Mouse (Mus musculus): ENCODE results near the gene Slc43a2.

Gene Slc43a2

DNA sequence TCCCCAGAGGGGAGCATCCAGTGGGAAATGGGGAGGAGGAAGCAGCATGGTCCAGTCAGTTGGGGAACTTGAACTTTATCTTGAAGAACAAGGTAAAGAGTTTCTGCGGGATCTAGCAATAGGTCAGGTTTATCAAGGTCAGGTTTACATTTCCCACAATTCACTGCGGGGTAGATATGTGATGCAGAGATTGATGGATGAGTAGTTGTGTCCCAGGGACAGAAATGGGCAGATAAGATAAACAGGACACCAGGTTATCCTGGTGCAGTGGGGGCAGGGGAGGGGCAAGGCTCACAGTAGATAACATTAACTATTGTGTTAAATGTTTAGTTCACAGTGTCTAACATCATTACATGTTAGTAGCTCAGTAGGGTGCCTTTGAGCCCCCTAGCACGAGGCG, 1.7 kb upstream of the Slc43a2 start:
- no peak for DNase-seq (ENCODE audit: low spot score in 2 of 2)

DNA sequence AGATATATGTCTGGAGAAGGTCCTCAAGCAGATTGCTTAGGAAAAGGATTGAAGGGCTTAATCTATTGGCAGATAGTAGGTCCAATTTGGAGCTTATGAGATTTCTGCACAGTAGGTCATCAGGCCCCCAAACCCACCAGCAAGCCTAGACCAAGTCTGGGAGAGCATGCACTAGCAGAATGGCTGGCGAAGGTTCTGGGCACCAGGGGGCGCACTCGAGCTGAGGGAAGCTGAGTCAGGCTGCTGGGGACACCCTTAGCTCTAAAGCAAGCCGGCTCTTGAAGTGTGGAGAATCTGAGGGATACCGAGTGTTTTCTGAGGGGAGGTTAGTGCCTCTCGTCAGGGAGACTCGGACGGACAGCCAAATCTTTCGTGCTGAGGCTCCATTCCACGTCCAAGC, 1.2 kb upstream of the Slc43a2 start:
- peak; percentile 100 for DNase-seq (ENCODE audit: low spot score in 2 of 2)

DNA sequence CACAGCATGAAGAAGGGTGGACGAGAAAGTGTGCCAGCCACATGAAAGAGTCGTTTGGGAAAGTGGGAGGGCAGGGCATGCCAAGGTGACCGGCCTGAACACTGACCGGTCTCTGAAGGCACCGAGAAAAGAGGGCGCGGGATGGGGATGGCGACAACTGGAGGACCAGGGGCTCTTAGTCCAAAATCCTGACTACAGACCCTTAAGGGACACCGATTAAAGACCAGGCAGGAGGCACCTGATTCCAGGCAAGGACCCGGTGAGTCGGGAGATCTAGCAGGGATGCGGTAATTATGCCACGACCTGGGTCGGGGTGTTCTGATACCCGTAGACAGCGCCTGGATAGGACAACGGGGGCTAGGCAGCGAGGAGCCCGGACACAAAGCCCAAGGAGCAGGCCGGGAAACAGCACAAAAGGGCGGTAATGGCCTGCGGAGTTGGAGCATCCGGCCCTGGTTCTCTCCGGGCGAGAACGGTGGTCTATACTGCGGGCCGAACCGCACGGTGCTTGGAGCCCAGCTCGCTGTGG, 585 bp upstream of the Slc43a2 start:
- DNase-seq (ENCODE audit: low spot score in 2 of 2), result no peak

- DNase-seq (ENCODE audit: low spot score in 2 of 2), result peak in 1 of 2 experiments; percentile 29
These were observed 1.1 kb downstream of the Slc43a2 start for GRCm38 (mm10) chr11:75532340-75533277.

DNA sequence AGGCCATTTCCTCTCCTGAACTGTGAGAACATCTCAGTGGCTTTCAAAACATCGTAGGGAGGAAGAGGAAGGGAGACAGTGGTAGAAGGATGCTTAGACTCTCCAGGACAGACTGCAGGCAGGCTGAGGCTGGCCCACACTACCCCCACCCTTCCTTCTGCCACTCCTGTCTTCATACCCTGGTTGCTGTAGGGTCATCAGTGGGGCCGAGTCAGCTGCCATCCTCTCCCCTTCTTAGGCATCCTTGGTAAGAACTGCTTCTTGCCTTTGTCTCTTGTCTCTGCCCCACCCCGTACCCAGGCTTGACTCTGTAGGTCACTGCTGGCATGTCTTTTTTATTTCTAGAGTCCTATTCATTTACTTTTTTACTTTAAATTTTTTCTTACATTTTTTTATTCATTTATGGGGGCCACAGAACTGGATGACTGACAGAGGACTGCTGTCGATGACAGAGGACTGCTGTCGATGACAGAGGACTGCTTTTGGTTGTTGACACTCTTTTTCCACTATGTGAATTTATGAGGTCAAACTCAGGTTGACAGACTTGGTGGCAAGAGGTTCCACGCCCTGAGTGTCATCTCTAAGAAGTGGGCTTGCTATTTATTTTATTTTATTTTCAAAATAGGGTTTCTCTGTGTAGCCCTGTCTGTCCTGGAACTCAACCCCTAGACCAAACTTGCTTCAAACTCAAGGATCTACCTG, 2.0 kb downstream of the Slc43a2 start:
- no peak for DNase-seq (ENCODE audit: low spot score in 2 of 2)

- DNase-seq (ENCODE audit: low spot score in 2 of 2), result no peak
These were observed 3.0 kb downstream of the Slc43a2 start for GRCm38 (mm10) chr11:75534286-75535033.

- no peak for DNase-seq (ENCODE audit: low spot score in 2 of 2)
These were observed 3.8 kb downstream of the Slc43a2 start for GRCm38 (mm10) chr11:75535106-75535795.

- no peak for DNase-seq (ENCODE audit: low spot score in 2 of 2)
These were observed 4.9 kb downstream of the Slc43a2 start for GRCm38 (mm10) chr11:75536255-75537024.

DNA sequence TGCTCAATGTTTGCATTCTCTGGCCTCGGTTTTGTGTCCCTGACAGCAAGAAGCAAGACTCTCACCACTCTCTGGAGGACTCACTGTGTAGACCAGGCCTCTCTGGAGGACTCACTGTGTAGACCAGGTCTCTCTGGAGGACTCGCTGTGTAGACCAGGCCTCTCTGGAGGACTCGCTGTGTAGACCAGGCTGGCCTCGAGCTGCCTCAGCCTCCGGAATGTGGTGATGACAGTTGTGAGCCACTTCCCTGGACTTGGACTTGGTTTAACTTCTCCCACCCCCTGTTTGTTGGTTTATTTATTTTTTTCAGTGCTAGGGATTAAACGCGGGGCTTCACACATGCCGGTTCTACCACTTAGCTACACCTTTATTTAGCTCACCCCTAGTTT, 5.5 kb downstream of the Slc43a2 start:
- DNase-seq (ENCODE audit: low spot score in 2 of 2), result no peak

DNA sequence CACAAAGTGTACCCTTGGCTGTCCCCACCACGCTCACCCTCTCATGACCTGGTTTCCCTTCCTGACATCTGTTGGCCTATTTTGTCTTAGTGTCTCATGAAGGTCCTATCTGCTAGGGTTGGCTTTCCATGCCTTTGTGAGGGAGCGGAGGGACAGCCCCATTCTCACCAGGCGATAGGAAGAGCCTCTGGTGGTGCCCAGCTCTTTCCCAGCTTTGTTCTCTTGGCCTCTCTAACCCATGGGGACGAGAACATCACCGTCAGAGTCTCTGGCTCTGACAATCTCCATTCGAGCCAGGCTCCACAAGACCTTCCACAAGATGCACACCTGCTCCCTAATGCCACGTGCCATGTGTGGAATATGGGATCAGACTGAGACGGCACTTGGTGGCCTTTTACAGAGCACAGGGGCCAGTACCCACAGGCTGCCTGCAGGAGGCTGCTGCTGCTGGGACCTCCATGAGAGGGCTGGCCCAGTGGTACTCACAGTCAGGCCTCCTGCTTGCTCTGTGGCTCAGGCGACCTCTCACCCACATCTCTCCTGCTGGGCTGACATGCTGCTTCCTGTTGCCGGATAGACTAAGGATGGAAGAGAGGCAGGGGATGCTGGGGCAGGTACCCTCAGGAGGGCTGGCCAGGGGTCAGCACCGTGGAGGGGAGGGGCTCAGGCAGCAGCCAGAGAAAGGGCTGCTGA, 6.1 kb downstream of the Slc43a2 start:
- no peak for DNase-seq (ENCODE audit: low spot score in 2 of 2)

GRCm38 (mm10) chr11:75538184-75538969, 6.9 kb downstream of the Slc43a2 start:
- no peak for DNase-seq (ENCODE audit: low spot score in 2 of 2)

DNA sequence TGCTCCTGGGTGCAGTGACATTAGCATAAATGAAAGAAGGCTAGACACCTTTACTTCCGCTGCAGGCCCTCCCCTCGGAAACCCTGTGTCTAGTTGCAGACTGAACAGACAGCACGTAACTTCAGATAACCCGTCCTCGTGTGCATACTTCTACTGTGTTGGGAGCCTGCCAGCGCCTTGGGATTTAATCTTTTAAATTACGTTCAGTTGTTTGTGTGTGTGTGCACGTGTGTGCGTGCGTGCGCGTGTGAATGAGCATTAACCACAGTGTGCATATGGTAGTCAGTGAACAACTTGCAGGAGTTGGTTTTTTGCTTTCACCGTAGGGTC, 7.4 kb downstream of the Slc43a2 start:
- DNase-seq (ENCODE audit: low spot score in 2 of 2), result no peak

- no peak for DNase-seq (ENCODE audit: low spot score in 2 of 2)
These were observed 8.7 kb downstream of the Slc43a2 start for GRCm38 (mm10) chr11:75540209-75540608.

GRCm38 (mm10) chr11:75540710-75541581, 9.5 kb downstream of the Slc43a2 start:
- DNase-seq (ENCODE audit: low spot score in 2 of 2), result no peak

DNA sequence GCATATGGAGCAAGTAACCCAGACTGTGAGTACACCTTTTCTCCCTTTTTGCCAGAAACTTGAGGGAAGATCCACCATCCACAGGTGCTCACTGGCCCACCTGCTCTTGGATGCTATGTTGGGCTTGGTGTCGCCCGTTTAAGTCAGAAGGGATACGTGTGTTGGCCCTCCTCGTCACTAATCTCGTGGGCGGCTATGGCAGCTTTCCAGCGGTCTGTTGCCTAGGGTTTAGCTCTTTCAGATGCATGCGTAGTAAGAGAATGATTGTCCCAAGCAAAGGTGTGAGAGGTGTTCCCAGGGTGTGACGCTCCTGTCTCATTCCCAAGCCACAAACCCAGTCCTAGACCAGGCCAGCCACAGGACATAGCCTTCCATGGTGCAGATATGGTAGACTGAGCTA, 13.2 kb downstream of the Slc43a2 start:
- DNase-seq (ENCODE audit: low spot score in 2 of 2), result no peak

- DNase-seq (ENCODE audit: low spot score in 2 of 2), result no peak
These were observed 14.6 kb downstream of the Slc43a2 start for GRCm38 (mm10) chr11:75546057-75546456.

DNA sequence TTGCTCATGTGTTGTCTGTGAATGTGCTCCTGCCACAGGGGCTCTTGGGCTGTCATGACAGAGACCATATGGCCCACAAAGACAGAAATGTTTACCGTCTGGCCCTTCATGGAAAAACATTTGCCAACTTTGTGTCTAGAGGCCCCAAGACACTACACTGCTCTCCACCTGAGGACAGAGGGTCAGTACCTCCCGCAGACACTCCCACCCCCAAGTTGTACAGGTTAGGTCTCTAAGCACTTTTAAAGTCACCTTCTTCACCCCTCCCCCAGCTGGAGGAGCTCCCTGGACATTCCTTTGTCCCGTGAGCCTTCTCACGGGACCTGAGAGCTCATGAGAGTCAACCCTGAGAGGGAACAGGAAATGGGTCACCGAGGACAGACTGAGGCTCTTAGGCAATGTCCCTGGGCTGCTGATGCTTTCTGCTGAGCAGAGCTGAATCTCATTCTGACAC, 18.2 kb downstream of the Slc43a2 start:
- DNase-seq (ENCODE audit: low spot score in 2 of 2), result no peak

Measured in cerebellum, postnatal 4 days (tissue).